Mouse (Mus musculus): ENCODE measurements around the gene Zfp398.
A peak's percentile ranks its signal among the peaks of the same experiment; 100 is the strongest.

The Zfp398 gene

DNA sequence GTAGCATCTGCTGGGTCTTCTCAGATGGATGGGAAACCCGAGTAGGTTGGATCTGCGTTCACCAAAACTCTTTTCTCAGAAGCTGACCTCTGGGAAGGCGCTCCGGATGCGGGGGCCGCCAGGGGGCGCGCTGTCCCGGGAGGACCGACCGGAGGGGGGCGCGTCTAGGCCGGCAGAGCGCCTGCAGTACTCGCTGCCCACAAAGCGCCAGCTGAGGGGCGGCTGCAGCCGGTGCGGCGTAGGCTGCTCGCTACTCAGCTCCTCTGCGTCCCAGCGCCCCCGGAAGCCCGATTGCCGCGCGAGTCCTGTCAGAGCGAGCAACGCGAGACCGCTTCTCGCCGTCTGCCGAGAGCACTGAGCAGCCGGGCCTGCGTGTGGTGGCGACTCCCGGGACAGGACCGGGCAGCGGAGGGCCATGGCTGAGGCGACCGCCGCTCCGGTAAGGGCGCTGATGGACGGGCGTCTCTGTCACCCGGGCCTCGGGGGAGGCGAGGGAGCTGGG lies at the start of gene Zfp398:
Gene Zfp398 (plus strand): TSS at position 180 of the 502 bp plus-strand sequence.
- DNase-seq (ENCODE audit: inconsistent ontology term) = peak; percentile 96

- peak; percentile 86 for DNase-seq (ENCODE audit: inconsistent ontology term)
Measured at GRCm38 (mm10) chr6:47787941-47788736, 47.3 kb upstream of the Zfp398 start.

DNA sequence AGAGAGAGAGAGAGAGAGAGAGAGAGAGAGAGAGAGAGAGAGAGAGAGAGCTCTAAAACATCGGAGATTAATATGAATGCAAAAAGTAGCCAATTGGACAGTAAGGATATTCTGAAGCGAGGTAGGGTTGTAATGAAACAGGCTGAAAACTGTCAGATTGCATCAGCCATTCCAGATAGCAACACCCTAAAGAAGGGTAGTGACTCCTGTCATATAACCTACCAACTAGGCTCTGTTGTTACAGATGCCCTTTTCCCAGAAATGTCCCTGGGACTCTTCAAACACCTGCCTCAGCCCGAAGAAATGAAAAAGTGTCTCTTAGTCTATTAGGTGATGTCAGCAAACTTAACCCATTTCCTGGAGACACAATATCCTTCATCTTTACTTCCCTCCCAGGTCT lies 46.6 kb upstream of the Zfp398 start:
- DNase-seq (ENCODE audit: inconsistent ontology term) = no peak

DNA sequence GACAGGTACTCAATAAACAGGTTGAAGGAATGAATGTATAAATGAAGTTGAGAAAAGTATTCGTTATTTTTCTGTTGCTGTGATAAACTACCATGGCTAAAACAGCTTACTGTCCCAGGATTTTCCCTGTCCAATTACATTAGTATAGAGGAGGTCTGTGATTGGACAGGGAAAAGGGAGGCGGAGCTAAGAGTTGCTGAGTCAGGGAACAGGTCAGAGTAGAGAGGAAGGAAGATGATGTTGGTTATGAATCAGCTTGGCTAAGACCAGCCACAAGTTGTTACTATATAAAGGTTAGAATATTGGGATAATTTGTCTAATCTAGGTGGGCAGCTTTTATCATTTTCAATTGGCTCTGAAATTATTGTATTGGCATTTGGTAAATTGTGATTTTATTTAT lies 44.7 kb upstream of the Zfp398 start:
- peak; percentile 17 for DNase-seq (ENCODE audit: inconsistent ontology term)

DNA sequence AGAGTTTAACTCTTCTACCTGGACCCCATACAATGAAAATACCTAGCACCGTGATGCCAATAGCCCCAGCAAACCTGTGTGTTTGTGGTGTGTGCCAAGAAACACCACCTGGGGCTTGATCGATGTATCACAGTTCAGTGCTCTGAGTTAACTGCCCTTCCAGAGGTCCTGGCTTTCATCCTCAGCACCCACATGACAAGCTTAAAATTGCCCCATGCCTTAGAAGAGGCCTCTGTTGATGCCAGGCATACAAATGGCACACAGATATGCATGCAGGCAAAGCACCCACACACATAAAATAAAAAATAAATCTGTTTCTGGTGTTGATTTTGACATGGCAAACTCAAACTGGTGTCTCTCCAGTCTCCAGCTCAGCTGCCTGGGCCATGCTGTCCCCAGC lies 42.9 kb upstream of the Zfp398 start:
- no peak for DNase-seq (ENCODE audit: inconsistent ontology term)

- DNase-seq (ENCODE audit: inconsistent ontology term) = no peak
Measured at GRCm38 (mm10) chr6:47793284-47793683, 42.2 kb upstream of the Zfp398 start.

DNA sequence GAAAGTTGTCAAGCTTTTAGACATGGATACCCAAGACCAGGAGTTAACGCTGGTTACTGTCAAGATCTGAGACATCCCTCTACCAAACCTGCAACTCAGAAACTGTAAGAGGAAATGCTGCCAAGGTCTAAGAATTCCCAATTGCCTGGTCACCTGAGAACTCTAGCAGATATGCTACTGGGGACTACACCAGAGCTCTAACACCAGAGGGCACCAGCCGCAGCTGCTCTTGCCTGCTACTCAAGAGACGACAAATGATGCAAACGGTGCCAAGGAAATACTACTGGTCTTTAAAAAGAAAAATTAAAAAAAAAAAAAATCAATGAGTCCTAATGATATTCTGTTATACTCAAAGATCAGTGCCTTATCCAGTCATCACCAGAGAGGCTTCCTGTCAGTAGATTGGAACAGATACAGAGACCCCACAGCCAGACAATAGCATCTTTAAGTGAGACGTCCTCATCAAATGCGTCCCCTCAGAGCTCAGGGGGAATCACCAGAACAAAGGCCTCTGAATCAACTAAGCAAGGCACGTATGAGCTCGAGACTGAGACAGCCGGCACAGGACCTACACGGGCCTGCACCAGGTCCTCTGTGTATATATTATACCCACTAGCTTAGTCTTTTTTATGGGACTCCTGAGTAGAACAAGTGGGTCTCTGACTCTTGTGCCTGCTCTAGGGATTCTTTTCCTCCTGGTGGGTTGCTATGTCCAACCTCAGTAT lies 41.2 kb upstream of the Zfp398 start:
- peak; percentile 5 for DNase-seq (ENCODE audit: inconsistent ontology term)

GRCm38 (mm10) chr6:47799079-47799478 lies 36.4 kb upstream of the Zfp398 start:
- DNase-seq (ENCODE audit: inconsistent ontology term) = peak; percentile 24

DNA sequence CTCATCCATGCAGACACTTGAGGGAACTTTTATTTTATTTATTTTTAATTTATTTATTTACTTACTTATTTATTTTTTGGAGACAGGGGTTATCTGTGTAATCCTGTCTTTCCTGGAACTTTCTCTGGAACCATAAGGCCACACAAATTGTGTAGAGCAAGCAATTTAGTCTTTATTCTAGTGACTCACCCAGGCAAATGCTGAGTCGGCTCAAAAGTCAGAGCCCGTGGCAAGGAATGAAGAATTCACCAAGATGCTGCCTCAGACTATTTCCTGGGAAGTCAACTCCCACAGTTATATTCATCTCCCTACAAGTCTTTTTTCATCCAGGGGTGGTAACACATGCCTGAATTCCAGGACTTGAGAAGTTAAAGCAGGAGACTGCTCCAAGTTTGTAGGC lies 29.9 kb upstream of the Zfp398 start:
- DNase-seq (ENCODE audit: inconsistent ontology term) = no peak

DNA sequence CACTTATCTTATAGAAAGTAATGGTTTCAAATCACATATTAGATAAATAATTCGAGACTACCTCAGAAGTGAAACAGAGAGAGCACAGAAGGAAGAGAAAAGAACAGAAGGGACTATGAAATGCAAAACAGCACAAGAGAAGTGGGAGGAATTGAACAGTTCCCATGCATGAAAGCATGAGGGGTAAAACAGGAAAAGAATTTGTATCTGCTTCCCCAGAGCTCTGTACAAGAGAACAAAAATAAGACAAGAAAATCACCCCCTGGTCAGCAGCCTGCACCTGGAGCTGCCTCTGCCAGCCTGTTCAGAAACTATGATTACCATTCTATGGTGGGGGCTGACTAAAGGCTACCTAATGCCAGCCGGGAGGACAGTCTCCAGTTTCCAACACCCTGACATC lies 28.0 kb upstream of the Zfp398 start:
- DNase-seq (ENCODE audit: inconsistent ontology term) = no peak

- no peak for DNase-seq (ENCODE audit: inconsistent ontology term)
Measured at GRCm38 (mm10) chr6:47808545-47808944, 26.9 kb upstream of the Zfp398 start.

DNA sequence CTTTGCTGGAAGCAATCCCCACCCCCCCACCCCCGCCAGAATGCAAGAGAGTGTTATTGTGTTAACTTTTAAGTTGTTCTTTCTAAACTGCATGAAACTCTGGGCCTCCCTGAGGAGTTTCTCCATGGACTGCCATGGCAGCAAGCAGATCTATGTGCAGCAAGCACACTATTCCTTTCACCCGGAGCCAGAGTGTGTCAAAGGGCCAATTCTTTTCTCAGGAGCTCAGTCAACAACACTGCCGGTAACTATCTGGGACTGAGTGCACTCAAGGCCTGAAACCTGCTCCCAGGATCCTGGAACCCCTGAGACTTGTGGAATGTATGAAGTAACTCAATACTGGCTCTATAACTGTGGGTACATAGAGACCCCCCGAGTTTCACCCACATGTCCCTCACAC lies 26.4 kb upstream of the Zfp398 start:
- no peak for DNase-seq (ENCODE audit: inconsistent ontology term)

GRCm38 (mm10) chr6:47810181-47810580 lies 25.3 kb upstream of the Zfp398 start:
- no peak for DNase-seq (ENCODE audit: inconsistent ontology term)

- DNase-seq (ENCODE audit: inconsistent ontology term) = no peak
Measured at GRCm38 (mm10) chr6:47811324-47811723, 24.1 kb upstream of the Zfp398 start.

DNA sequence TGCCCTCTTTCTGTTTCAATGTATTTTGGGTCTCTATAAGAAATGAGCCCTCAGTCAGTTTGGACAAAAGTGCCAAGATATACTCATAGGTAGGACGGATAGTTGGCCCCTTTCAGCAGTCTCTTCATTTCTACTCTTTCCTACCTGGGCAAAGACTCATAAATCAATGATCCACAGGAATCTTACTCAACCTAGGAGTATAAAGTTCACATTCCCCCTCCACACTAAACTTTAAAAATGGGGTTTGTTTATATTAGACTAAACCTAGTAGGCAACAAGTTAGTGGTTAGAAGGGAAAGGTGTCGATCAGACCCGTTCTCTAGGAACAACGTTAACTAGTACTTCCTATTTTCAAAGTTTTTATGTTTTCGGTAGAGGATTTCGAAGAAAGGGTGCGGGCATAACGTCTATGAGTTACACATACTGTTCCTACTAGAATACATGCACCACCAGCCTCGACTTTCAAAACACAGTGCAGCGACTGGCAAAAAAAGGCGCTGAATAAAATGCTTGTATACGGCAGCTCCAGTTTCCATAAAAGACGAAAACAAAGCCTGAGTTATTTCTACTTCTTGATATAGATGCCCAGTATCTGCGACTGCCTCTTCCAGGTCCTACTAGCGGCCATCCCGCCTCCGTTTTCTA lies 23.1 kb upstream of the Zfp398 start:
- DNase-seq (ENCODE audit: inconsistent ontology term) = no peak

DNA sequence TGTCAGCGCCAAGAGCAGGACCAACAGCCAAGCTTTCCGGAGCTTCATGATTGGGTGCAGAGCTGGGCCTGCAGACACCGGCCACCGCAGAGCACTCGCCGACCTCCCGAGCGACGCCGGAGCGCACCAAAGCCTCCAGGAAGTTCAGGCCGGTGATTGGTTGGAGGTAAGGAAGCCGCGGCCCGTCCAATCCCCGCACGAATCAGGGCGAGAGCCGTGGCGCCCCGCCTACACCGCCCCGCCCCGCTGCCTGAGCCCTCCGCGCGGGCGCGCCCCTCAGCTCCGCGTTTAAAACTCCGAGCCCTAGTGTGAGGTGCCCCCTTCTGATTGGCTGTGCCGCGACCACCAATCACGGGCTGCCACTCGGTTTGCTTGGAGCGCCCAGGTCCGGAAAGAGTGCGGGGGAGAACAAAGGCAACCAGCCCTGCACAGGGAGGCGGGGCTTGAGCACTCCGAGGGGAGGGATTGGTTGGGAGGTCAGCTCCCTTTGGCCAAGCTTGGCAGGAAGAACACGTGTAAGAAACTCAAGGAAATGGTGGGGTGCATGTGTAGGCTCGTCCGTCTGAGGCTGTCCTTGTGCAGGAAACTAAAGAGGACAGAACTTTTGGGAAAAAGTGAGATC lies 22.1 kb upstream of the Zfp398 start, which contains the start of gene Pdia4:
Gene Pdia4 (minus strand): TSS at position 174 of the 622 bp plus-strand sequence.
- DNase-seq (ENCODE audit: inconsistent ontology term) = peak; percentile 100

GRCm38 (mm10) chr6:47816151-47816550 lies 19.3 kb upstream of the Zfp398 start:
- no peak for DNase-seq (ENCODE audit: inconsistent ontology term)

- no peak for DNase-seq (ENCODE audit: inconsistent ontology term)
Measured at GRCm38 (mm10) chr6:47818721-47819120, 16.7 kb upstream of the Zfp398 start.

DNA sequence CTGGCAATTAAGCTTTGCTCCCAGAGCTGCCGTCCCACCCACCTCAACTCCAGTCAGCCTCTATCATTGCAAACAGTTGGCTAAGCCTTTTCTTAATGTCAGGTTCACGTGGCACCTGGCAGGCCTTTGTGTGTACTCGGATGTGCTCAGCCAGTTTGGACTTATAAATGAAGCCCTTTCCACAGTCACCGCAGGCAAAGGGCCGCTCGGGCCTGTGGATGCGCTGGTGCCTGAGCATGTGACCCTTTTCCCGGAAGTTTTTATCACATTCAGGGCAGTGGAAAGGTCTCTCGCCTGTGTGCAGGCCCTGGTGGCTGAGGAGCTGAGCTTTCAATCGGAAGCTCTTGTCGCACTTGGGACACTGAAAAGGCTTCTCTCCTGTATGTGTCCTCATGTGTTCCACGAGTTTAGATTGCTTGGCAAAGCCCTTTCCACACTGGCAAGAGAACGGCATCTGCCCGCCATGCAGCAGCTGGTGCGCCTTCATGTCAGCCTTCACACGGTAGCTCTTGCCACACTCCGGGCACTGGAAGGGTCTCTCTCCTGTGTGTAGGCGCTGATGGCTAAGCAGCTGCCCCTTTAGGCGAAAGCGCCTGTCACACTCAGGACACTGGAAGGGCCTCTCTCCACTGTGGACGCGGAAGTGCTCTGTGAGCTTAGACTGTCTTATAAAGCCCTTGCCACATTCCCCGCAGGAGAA lies 15.7 kb upstream of the Zfp398 start:
- DNase-seq (ENCODE audit: inconsistent ontology term) = no peak

DNA sequence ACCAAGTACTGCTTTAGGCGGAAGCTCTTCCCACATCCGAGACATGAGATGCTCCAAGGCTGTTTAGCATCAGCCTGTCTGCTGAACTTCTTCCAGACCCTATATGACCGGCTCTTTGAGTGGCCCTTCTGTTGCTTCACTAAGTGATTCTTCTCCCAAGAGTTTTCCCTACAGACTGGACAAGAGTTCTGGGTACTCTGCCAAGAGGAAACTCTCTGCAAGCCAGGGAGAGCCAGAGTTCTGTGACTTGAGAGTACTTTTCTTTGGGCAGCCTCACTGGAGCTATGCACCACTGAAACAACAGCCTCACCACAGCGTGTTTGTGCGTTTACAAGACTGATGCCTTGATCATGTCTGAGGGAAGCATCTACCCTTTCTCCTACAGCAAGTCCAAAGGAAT lies 14.2 kb upstream of the Zfp398 start:
- DNase-seq (ENCODE audit: inconsistent ontology term) = no peak

DNA sequence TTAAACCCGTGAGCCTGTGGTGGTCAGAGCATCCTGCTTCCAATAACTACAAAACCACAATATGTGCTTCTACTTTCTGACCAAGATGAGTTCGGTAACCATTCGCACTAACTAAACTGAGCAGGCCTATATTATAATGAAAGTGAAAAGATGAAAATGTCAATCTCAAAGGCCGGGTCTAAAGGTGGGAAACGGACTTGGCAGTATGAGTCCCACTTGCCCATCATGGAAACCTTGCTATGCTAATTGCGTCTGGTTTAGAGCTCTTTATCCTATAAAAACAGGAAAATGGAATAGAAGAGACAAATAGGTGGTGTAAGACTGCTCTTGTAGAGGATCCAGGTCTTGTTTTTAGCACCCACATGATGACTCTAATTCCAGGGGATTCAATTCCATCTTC lies 13.7 kb upstream of the Zfp398 start:
- DNase-seq (ENCODE audit: inconsistent ontology term) = no peak
